Mouse (Mus musculus) megakaryocyte, embryonic 14.5 days (primary cell): ENCODE data around the gene Orc3. TPM values are rescaled to one million over a fixed set of nuclear protein-coding genes. Genes with fewer than 3 reads are reported as not detected.
A peak's percentile ranks its signal among the peaks of the same experiment; 100 is the strongest.

Source experiments
- H3K27me3 ChIP-seq: replicated peaks from 2 replicates; pipeline ENCODE3; 2012; ENCODE audit warnings: inconsistent platforms
- H3K36me3 ChIP-seq: replicated peaks from 2 replicates; pipeline ENCODE3; 2012; ENCODE audit warnings: low read length, inconsistent platforms, mixed read lengths
- H3K4me1 ChIP-seq: 2 replicates; pipeline ENCODE4 v1.6.1; 2012; ENCODE audit warnings: inconsistent platforms
- H3K4me3 ChIP-seq: replicated peaks from 2 replicates; pipeline ENCODE3; 2012; ENCODE audit warnings: moderate library complexity, mild to moderate bottlenecking, inconsistent platforms
- H3K9me3 ChIP-seq: 2 replicates; pipeline ENCODE4 v1.6.1; 2012; ENCODE audit warnings: inconsistent platforms
- FLI1 ChIP-seq: IDR thresholded peaks from 2 replicates; pipeline ENCODE4 v1.6.1; 2012; ENCODE audit warnings: low read length, inconsistent platforms, mixed read lengths
- GATA1 ChIP-seq: IDR thresholded peaks from 3 replicates; pipeline ENCODE4 v1.6.1; 2012; ENCODE audit warnings: mixed read lengths, low read length, inconsistent platforms, borderline replicate concordance
- polyA plus RNA-seq: library from polyadenylated mRNA; stranded (reverse); fragments of >175 nt; gene quantifications from 2 replicates; pipeline ENCODE4 v1.2.3, GENCODE M21; 2012; ENCODE audit warnings: low replicate concordance; ENCODE audit not compliant: insufficient read depth

The Orc3 gene
- 1.9 TPM in 1 of 2 replicates, not detected in the other for polyA plus RNA-seq

DNA sequence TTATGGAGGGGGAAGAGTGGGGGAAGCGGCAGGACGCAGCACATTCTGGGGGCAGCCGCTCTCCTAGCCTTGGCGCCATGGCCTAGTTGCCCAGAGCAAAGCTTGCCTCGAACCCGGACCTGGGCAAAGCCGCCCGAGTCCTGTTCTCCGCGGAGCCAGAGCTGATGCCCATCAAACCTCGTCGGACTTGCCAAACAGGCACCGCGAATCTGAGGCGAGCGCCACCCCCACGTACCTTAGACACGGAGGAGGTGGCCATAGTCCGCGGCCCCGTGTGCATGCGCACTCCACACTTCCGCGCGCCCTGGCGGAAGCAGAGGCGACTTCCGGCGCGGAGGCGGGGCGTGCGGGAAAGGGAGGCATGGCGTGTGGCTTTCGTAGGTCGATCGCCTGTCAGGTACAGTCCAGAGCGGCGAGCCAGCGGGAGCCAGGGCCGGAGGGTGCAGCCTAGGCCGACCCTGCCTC is at the start of gene Orc3, which contains the start of gene Rars2:
Gene Orc3, minus strand, starts transcription at position 315 of the 465 bp plus-strand sequence.
Gene Rars2, plus strand, starts transcription at position 328 of the 465 bp plus-strand sequence.
- Histone ChIP-seq H3K36me3 (peaks cover 40% of the 10 kb centered on the region), H3K4me1 (peaks cover 34% of the 10 kb centered on the region), H3K4me3 (peak within 1 kb of the TSS; percentile 99), H3K27me3 (no peaks in the 10 kb centered on the region), H3K9me3 (no peaks in the 10 kb centered on the region)
- TF ChIP-seq GATA1: no peak
- peak; percentile 89 for TF ChIP-seq FLI1

DNA sequence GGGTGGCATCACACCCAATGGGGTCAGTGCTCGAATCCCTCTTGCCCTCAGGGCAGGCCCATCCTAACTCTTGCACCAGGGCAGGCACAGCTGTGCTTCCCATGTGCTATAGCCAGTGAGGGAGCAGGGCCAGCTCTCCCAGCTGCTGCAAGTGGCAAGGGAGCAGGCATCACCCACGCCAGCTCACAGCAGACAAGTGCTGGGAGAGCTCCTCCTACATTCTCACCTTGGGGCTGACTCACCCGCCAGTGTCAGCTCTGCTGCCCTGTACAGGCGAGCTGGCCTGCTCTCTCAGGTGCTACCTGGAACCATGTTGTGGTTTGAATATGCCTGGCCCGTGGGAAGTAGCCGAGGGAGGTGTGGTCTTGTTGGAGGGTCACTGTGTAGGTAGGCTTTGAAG is 47.2 kb upstream of the Orc3 start:
- Histone ChIP-seq H3K27me3 (no peaks in the 10 kb centered on the region), H3K9me3 (no peaks in the 10 kb centered on the region), H3K4me1 (no peaks in the 10 kb centered on the region), H3K4me3 (peak overlapping the region; percentile 7), H3K36me3 (peaks cover 98% of the 10 kb centered on the region)
- TF ChIP-seq GATA1: no peak
- no peak for TF ChIP-seq FLI1

DNA sequence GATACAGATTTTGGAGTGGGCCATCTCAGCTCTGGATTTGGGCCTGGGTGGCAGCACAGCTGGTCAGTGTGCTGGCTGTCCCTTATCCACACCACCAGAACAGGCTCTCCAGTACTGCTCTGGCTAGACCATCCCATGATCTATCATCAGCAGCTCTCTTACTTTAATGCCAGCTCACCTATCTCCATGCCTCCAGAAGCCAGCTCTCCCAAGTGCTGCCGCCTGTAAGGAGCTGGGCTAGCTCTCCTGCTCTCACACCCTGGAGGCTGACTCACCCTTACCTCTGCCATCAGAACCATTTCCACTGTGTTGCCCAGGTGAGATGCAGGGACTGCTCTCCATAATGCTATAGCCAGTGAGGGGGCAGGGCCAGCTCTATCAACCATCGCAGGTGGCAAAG is 46.8 kb upstream of the Orc3 start:
- peaks cover 98% of the 10 kb centered on the region for H3K36me3 ChIP-seq
- H3K4me1 ChIP-seq: no peaks in the 10 kb centered on the region
- TF ChIP-seq FLI1 (no peak), GATA1 (no peak)
- H3K9me3 ChIP-seq: no peaks in the 10 kb centered on the region
- H3K27me3 ChIP-seq: no peaks in the 10 kb centered on the region
- H3K4me3 ChIP-seq: peak overlapping the region; percentile 7

DNA sequence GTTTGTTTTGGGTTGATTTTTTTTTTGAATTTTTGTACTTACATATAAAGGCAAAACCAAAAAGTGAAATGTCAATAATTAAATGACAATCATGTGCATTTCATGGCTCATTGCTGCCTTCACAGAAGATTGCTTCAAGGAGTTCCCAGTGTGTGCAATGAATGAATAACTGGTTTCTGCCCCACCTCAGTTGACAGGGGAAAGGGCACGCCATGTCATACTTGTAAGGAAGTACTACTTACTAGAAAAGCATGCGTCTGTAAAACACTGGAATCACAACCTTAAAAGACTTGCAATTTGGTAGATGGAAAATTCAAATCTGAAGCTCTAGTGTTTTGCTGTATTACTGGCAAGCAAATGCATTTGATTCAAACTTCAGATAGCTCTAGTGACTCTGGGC is 44.3 kb upstream of the Orc3 start:
- no peak overlapping the region for H3K4me3 ChIP-seq
- no peaks in the 10 kb centered on the region for H3K9me3 ChIP-seq
- no peaks in the 10 kb centered on the region for H3K27me3 ChIP-seq
- TF ChIP-seq GATA1 (no peak), FLI1 (no peak)
- peaks cover 97% of the 10 kb centered on the region for H3K36me3 ChIP-seq
- H3K4me1 ChIP-seq: no peaks in the 10 kb centered on the region

DNA sequence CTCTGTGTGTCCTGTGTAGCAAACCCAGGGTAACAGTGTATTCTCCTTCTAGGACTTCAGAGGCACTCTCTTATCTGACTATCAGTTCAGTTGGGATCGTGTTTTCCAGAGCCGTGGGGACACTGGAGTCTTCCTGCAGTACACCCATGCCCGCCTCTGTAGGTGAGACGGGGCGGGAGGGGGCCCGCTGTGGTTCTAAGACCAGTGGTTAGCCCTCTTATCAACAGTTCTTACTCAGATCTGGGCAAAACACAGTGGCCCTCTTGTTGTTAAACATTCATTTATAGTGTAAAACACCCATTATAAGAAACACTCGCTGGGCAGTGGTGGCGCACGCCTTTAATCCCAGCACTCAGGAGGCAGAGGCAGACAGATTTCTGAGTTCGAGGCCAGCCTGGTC is 41.4 kb upstream of the Orc3 start:
- Histone ChIP-seq H3K36me3 (peaks cover 98% of the 10 kb centered on the region), H3K27me3 (no peaks in the 10 kb centered on the region), H3K4me3 (no peak overlapping the region), H3K9me3 (no peaks in the 10 kb centered on the region), H3K4me1 (no peaks in the 10 kb centered on the region)
- TF ChIP-seq GATA1 (no peak), FLI1 (no peak)

DNA sequence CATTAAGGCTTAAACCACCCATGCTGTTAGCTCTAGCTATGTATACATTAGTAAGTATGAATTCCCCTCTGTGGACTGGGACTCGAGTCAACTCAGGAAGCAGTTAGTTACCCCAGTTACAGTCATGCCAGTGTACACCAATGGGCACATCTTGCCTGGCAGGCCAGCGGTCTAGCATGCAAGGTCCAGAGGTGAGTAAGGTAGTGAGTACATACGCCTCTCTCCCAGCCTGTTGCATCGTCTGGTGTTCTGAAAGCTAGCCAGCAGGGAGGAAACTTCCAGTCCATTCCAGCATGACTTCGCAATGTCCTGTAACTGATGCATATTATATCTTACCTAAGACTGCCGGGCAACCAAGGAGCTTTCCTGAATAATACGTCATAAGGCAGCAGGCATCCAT is 38.4 kb upstream of the Orc3 start:
- no peaks in the 10 kb centered on the region for H3K4me1 ChIP-seq
- H3K36me3 ChIP-seq: peaks cover 92% of the 10 kb centered on the region
- no peaks in the 10 kb centered on the region for H3K9me3 ChIP-seq
- no peaks in the 10 kb centered on the region for H3K27me3 ChIP-seq
- no peak overlapping the region for H3K4me3 ChIP-seq
- no peak for TF ChIP-seq GATA1
- TF ChIP-seq FLI1: no peak

DNA sequence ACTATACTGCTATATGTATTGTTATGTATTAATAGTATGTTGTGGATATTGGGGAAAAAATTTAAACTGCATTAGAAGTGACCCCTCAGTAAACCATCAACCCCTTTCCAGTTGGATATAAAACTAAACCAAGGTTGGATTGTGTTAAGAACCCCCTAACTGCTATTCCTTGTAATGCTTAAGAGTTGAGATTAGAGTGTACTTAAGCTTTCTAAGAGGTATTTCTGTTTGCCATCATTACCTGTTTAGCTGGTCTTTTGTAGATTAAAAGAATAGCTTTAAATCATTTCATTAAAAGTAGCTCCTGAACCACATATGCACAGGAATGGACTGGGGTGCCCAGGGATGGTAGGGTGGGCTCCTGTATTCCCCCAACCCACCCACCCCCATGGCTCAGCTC is 30.0 kb upstream of the Orc3 start:
- Histone ChIP-seq H3K4me1 (no peaks in the 10 kb centered on the region), H3K27me3 (no peaks in the 10 kb centered on the region), H3K9me3 (0 out of 2 replicates have a peak, but pooled peaks cover 5% of the 10 kb centered on the region), H3K4me3 (no peak overlapping the region), H3K36me3 (peaks cover 88% of the 10 kb centered on the region)
- no peak for TF ChIP-seq GATA1
- TF ChIP-seq FLI1: no peak

DNA sequence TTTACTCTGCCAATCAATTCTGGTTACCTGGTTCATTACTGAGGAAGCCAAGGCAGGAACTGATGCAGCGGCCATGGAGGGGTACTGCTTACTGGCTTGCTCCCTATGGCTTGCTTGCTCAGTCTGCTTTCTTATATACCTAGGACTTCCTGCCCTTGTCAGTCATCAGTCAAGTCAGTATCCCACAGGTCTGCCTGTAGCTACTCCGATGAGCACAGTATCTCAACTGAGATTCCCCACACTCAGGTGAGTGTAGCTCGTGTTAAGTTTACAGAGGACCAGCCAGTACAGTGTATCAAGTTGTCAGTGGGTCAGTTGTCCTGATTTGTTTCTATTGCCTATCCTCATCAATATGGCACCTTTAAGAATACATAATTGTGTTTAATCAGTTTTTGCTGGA is 26.0 kb upstream of the Orc3 start:
- no peak for TF ChIP-seq GATA1
- TF ChIP-seq FLI1: no peak
- H3K36me3 ChIP-seq: peaks cover 84% of the 10 kb centered on the region
- H3K4me3 ChIP-seq: no peak overlapping the region

DNA sequence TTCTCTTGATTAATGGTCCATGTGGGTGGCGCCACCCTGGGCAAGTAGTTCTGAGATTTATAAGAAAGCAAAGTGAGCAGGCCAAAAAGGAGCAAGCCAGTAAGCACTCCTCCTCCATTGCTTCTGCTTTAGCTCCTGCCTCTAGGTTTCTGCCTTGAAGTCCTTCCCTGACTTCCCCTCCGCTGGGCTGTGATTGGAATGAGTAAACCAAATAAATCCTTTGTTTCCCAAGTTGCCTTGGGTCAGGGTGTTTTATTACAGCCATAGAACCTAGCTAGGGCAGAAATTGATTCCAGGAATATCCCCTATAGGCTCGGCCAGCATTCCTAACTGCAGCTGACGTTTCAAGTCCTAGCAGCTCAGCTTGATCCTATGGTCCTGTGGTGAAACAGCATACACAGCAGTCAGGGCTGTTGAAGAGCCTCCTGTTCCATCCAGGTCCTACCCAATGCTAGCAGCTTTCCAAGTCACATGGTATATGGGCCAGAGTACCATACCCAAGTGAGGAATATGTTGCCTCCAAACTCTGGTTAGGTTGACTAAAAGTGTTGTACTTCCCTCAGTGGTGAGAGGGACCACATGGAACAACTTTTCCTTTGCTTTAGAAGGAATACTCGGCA is 25.1 kb upstream of the Orc3 start:
- no peaks in the 10 kb centered on the region for H3K27me3 ChIP-seq
- H3K9me3 ChIP-seq: 0 out of 2 replicates have a peak, but pooled peaks cover 5% of the 10 kb centered on the region
- H3K36me3 ChIP-seq: peaks cover 84% of the 10 kb centered on the region
- no peak for TF ChIP-seq FLI1
- no peak for TF ChIP-seq GATA1
- no peaks in the 10 kb centered on the region for H3K4me1 ChIP-seq
- no peak overlapping the region for H3K4me3 ChIP-seq

More for the DNA sequence above, 26.0 kb upstream of the Orc3 start:
- Histone ChIP-seq H3K4me1 (no peaks in the 10 kb centered on the region), H3K27me3 (no peaks in the 10 kb centered on the region), H3K9me3 (0 out of 2 replicates have a peak, but pooled peaks cover 5% of the 10 kb centered on the region)

DNA sequence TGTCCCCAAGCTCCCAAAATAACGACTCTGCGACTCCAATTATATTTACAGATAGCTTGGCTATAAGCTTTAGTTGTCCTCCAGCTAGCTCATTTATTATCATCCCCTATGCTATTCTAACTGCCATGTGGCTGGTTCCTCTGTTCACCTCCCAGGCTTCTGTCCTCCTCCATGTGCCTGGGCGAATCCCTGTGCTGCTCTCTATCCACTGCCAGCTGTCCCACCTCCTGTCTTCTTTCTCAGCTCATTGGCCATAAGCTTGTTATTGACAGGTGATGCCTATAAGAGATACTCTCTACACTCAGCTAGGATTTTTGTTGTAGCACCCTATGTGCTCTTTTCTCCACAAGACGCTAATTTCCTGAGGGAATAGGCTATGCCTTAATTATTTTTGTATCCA is 23.1 kb upstream of the Orc3 start:
- no peak for TF ChIP-seq GATA1
- no peak for TF ChIP-seq FLI1
- Histone ChIP-seq H3K36me3 (peaks cover 87% of the 10 kb centered on the region), H3K4me3 (no peak overlapping the region), H3K4me1 (no peaks in the 10 kb centered on the region), H3K27me3 (no peaks in the 10 kb centered on the region), H3K9me3 (0 out of 2 replicates have a peak, but pooled peaks cover 5% of the 10 kb centered on the region)
